Mouse (Mus musculus) naive thymus-derived CD4-positive, alpha-beta T cell, adult 2 months (primary cell): ENCODE data around the gene Selp.

Experiments used
- DNase-seq: peaks from one replicate; pipeline ENCODE4 v3.0.0-alpha.2; 2011; ENCODE audit warnings: low read depth

Gene Selp

DNA sequence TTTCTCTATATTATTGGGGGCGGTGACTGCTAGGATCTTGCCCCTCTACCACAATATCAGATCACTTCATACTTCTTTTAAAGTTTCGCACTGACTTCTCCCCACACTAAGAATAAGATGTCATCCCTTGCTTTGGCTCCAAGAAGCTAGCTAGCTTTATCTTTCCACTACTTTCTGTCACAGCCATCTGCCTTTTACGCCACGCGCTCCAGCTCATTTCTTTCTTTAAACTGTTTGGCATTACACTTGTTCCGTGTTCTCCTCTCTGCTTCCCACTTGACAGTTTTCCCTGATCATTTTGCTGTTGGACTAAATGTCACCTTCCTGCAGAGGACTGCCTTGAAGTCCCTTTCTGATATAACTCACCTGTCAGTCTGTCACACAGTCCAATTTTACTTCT, 2.8 kb downstream of the Selp start:
- DNase-seq, result no peak

GRCm38 (mm10) chr1:164119892-164120776, 5.1 kb downstream of the Selp start:
- no peak for DNase-seq

DNA sequence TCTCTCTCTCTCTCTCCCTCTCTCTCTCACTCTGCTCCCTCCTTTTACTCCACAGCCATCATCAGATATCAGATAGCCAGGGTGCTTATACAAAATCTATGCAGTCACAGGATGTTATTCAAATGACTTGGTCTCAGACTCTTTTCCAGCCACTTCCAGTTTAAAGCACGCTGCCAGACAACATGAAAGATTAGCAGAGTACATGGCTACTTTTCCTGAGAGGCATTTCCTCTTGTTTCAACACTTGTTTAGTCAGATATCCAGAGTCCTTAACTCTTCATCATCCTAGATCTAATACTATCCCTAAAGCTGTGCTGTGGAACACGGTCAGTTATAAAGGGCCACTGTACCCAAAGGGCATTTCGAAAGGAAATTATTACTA, 5.7 kb downstream of the Selp start:
- DNase-seq, result no peak

DNA sequence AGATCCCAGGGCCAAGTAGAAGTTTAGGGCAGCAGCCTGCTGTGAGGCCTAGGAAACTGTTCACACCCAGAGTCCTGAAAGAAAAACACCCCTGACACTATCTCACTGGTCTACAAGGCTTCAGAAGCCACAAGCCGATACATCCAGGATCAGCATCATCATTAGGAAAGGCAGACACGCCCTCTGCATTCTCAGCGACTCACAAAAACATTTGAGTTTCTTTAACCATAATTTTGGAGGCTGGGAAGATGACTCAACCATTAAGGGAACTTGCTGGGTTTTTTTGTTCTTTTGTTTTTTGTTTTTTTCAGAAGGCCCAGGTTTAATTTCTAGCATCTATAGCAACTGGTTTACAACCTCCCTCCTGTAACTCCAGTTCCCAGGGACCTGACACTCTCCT, 8.8 kb downstream of the Selp start:
- DNase-seq, result no peak

- no peak for DNase-seq
Observed at GRCm38 (mm10) chr1:164130013-164130412, 14.9 kb downstream of the Selp start.

GRCm38 (mm10) chr1:164132609-164133008, 17.5 kb downstream of the Selp start:
- DNase-seq, result no peak

- DNase-seq, result no peak
Observed at GRCm38 (mm10) chr1:164134101-164134500, 19.0 kb downstream of the Selp start.

GRCm38 (mm10) chr1:164135360-164135759, 20.3 kb downstream of the Selp start:
- peak; percentile 87 for DNase-seq

GRCm38 (mm10) chr1:164135960-164136359, 20.9 kb downstream of the Selp start:
- peak; percentile 89 for DNase-seq

DNA sequence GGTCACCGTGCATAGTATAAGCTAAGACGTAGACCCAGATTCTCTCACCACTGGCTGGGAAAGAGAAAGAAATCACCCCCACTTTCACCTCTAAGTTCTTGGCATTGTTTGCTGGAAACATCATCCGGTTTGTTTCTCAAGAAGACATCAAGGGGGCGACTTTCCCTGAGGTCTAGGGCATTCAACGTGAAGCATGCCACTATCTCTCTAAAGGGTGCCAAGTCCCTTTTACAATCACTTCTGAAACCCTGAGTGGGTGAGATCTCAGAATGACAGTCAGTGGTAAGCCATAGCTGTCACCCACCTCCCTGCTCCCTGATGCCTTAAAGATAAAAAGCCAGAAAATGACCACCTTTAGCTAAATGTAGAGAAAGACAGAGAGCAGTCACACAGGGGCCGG, 21.6 kb downstream of the Selp start:
- DNase-seq, result peak; percentile 37

- peak; percentile 94 for DNase-seq
Observed at GRCm38 (mm10) chr1:164138365-164139130, 23.5 kb downstream of the Selp start.

DNA sequence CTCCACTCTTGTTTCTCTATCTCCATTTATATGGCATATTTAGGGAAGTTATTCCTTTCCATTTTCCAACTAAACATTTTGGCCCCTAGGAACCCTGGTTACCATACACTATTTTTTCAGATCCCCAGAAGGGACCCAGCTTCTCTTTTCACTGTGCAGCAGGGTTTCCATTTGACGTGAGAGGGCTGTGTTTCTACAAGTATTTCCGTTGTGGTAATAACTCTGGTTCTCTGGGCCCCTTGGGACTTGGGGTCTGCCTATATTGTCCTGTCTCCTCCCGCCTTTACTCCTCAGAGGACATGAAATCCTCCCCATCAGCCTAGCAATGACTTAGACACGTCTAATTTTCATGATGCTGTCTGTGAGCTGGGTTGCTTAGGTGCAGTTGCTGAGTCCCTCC, 24.4 kb downstream of the Selp start:
- DNase-seq, result no peak

DNA sequence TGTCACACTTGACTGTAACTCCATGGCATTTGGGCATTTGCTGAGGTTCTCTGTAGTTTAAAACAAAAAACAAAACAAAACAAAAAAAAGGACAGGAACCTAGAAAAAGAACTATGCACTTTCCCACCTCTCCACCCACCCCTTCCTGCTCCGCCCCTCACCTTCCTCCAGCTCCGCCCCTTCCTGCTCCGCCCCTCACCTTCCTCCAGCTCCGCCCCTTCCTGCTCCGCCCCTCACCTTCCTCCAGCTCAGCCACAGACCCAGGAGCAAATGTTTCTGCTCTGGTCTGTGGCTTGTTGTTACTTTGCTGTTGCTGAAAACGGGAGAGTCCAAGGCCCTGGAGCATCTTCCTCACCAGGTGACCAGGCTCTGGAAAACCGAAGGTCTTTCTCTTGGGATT, 34.0 kb downstream of the Selp start:
- DNase-seq, result no peak

GRCm38 (mm10) chr1:164151387-164152088, 36.5 kb downstream of the Selp start, which contains the start of gene F5:
TSS of gene F5 (plus strand) at chr1:164151838.
- DNase-seq, result no peak

GRCm38 (mm10) chr1:164152836-164153235, 37.8 kb downstream of the Selp start:
- DNase-seq, result no peak

DNA sequence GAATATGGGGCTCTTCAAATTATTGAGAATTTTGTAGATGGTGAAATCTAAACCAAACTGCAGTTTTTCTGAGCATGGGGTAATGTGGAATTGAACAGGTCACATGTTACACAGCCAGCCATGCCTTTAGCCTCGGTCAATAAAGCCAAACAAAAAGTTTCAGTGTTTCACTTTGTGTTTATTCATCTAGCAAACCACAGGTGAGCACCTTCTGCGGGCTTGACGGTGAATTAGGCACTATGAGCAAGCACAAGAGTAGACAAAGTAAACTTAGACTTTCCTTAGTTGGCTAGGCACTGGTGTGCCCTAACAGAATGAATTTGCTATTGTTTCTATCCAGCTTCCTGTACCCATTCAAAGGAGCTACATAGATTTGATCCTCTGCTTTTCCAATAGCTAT, 39.9 kb downstream of the Selp start:
- DNase-seq, result no peak

- no peak for DNase-seq
Observed at GRCm38 (mm10) chr1:164158571-164158970, 43.5 kb downstream of the Selp start.

DNA sequence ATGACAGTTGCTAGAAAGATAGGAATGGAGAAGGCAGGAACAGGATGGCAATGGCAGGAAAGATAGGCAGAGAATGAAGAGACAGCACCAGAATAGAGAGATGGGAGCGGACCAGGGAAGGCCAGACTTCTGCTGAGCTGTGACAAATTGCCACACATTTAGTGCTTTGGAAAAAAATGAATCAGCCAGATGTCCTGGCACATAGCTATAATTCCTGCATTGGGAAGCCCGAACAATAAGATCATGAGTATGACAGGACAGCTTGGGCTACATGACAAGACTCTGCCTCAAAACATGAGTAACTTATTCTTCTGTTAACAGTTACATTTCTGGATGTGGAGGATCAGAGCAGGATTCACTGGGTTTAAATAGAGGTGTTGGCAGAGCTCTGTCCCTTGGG, 44.7 kb downstream of the Selp start:
- no peak for DNase-seq

GRCm38 (mm10) chr1:164162745-164163144, 47.7 kb downstream of the Selp start:
- no peak for DNase-seq

DNA sequence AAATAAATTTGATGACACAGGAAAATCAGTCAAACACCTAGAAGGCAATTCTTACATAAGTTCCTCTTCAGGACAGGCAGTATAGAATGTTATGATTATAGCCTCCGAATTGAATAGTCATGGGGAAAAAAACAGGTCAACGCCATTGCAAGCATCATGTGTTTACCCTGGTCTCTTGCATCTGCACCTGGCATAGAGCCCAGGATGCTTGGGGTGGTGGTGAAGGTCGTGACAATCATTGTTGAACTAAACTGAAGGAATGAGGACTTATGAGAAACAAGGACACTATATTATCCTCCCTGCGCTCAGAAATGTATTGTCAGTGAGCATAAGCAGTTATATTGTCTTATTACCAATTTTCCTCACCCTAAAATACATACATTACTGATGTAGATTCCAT, 53.8 kb downstream of the Selp start:
- no peak for DNase-seq

DNA sequence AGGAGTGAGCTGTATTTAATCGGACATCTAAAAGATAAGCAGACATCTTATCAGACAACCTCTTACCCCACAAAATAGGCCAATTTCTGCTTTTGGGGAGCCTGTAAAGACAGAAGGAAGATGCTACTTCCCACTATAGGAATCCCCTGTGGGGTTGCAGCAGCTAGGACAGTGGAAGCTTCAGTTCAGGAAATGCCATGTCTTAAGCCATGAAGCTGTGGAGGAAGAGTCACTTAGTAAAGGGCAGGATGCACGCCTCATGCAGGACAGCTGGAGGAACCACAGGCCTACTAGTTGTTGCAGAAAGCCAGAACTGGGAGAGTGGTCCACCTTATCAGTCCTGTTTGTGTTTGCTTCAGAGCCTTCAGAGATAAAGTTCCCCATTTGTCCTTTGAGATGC, 55.4 kb downstream of the Selp start:
- no peak for DNase-seq

- no peak for DNase-seq
Observed at GRCm38 (mm10) chr1:164173145-164173544, 58.1 kb downstream of the Selp start.

DNA sequence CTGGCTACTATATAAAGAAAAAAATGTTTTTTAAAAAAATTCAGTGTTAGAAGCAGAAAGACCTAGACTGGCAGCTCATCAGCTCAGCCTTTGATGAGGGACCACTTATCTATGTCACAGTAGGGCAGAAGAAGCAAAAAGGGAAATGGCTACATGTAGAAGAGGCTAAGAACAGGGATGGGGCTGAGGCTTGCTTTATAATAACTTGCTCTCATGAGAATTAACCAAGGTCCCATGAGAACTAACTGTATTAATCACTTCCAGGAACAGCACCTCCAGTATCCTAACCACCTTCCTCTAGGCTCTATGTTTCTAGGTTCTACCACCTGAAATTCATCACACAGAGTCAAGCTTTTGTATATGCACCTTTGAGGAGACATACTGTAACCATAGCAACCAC, 61.8 kb downstream of the Selp start:
- no peak for DNase-seq
